Mouse (Mus musculus): ENCODE measurements around the gene Dusp6. TPM values are rescaled to one million over a fixed set of nuclear protein-coding genes. Genes with fewer than 3 reads are reported as not detected.
A peak's percentile ranks its signal among the peaks of the same experiment; 100 is the strongest.

Gene Dusp6
- polyA plus RNA-seq, 1 experiment from 2014 or later: 45.5 TPM

DNA sequence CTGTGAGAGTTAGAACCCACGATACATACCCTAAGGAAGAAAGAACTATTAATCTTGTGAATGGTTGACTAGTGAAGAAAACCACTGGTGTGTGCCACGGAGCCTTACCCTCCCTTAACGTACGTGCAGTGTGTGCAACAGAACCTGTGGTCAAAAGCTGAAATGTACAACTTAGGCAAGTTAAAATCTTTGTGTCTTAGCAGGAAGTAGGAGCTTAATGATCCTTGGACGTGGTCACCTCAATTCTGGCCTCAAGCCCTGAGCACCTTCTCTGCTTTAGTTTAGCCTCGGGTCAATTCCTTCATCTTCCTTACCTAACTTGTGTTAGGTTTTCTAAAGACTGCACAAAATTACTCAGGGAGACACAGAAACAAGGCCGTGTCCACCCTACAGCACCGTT lies 3.2 kb upstream of the Dusp6 start:
- H3K27ac ChIP-seq (ENCODE audit: low read depth, low read length): no peak overlapping the region
- H3K4me3 ChIP-seq (ENCODE audit: low read depth, low read length): no peak overlapping the region
- H3K27me3 ChIP-seq (ENCODE audit: control insufficient read depth, insufficient read depth, low read length): no peaks in the 10 kb centered on the region
- WGBS (ENCODE audit: insufficient replicate concordance): 88% methylated on average over 8 of the region's 8 CpGs
- H3K9me3 ChIP-seq (replicated peaks; ENCODE audit: control insufficient read depth, low read length): no peaks in the 10 kb centered on the region
- H3K9ac ChIP-seq (ENCODE audit: low read depth, low read length): no peak overlapping the region
- no peaks in the 10 kb centered on the region; the same call in 1 of the 2 replicates for H3K4me1 ChIP-seq (ENCODE audit: control insufficient read depth, insufficient read depth, low read length)
- no peak overlapping the region for H3K4me2 ChIP-seq
- no peaks in the 10 kb centered on the region for H3K36me3 ChIP-seq (ENCODE audit: control insufficient read depth, insufficient read depth, low read length)
- ATAC-seq (replicated peaks; ENCODE audit: insufficient number of reproducible peaks, low FRiP score, low TSS enrichment): no peak

- peak; percentile 33 for ATAC-seq (replicated peaks; ENCODE audit: insufficient number of reproducible peaks, low FRiP score, low TSS enrichment)
- H3K36me3 ChIP-seq (ENCODE audit: control insufficient read depth, insufficient read depth, low read length): peaks cover 2% of the 10 kb centered on the region; the same call in 1 of the 2 replicates
- peak overlapping the region; percentile 99 for H3K27ac ChIP-seq (ENCODE audit: low read depth, low read length)
- H3K9me3 ChIP-seq (replicated peaks; ENCODE audit: control insufficient read depth, low read length): no peaks in the 10 kb centered on the region
- peak overlapping the region; percentile 94 for H3K9ac ChIP-seq (ENCODE audit: low read depth, low read length)
- WGBS (ENCODE audit: insufficient replicate concordance): under 1% methylated on average over 30 of the region's 30 CpGs
- no peaks in the 10 kb centered on the region for H3K27me3 ChIP-seq (ENCODE audit: control insufficient read depth, insufficient read depth, low read length)
- H3K4me1 ChIP-seq (ENCODE audit: control insufficient read depth, insufficient read depth, low read length): no peaks in the 10 kb centered on the region
- H3K4me2 ChIP-seq: peak overlapping the region; percentile 96
- H3K4me3 ChIP-seq (ENCODE audit: low read depth, low read length): peak overlapping the region; percentile 90
Observed at GRCm38 (mm10) chr10:99261151-99261635, 1.8 kb upstream of the Dusp6 start.

- Histone ChIP-seq H3K9ac (ENCODE audit: low read depth, low read length) (peak overlapping the region; percentile 94), H3K4me1 (ENCODE audit: control insufficient read depth, insufficient read depth, low read length) (no peaks in the 10 kb centered on the region), H3K27ac (ENCODE audit: low read depth, low read length) (peak overlapping the region; percentile 99), H3K36me3 (ENCODE audit: control insufficient read depth, insufficient read depth, low read length) (peaks cover 3% of the 10 kb centered on the region), H3K4me3 (ENCODE audit: low read depth, low read length) (peak overlapping the region; percentile 90), H3K27me3 (ENCODE audit: control insufficient read depth, insufficient read depth, low read length) (no peaks in the 10 kb centered on the region), H3K4me2 (peak overlapping the region; percentile 96), H3K9me3 (replicated peaks; ENCODE audit: control insufficient read depth, low read length) (no peaks in the 10 kb centered on the region)
- ATAC-seq (replicated peaks; ENCODE audit: insufficient number of reproducible peaks, low FRiP score, low TSS enrichment): peak; percentile 71
- WGBS (ENCODE audit: insufficient replicate concordance): under 1% methylated on average over 62 of the region's 62 CpGs
Observed at GRCm38 (mm10) chr10:99261636-99262318, 1.3 kb upstream of the Dusp6 start.

GRCm38 (mm10) chr10:99262319-99262866 lies 638 bp upstream of the Dusp6 start:
- ATAC-seq (replicated peaks; ENCODE audit: insufficient number of reproducible peaks, low FRiP score, low TSS enrichment): 0 out of 2 replicates have a peak, but pooled peaks have one; percentile 6
- Histone ChIP-seq H3K9me3 (replicated peaks; ENCODE audit: control insufficient read depth, low read length) (no peaks in the 10 kb centered on the region), H3K4me2 (peak overlapping the region; percentile 96), H3K4me3 (ENCODE audit: low read depth, low read length) (peak overlapping the region; percentile 90), H3K4me1 (ENCODE audit: control insufficient read depth, insufficient read depth, low read length) (no peaks in the 10 kb centered on the region), H3K27me3 (ENCODE audit: control insufficient read depth, insufficient read depth, low read length) (no peaks in the 10 kb centered on the region), H3K27ac (ENCODE audit: low read depth, low read length) (peak overlapping the region; percentile 99), H3K9ac (ENCODE audit: low read depth, low read length) (peak overlapping the region; percentile 94), H3K36me3 (ENCODE audit: control insufficient read depth, insufficient read depth, low read length) (peaks cover 3% of the 10 kb centered on the region)
- under 1% methylated on average over 20 of the region's 20 CpGs for WGBS (ENCODE audit: insufficient replicate concordance)

- under 1% methylated on average over 66 of the region's 66 CpGs for WGBS (ENCODE audit: insufficient replicate concordance)
- peak; percentile 23; the same call in 1 of the 2 replicates for ATAC-seq (replicated peaks; ENCODE audit: insufficient number of reproducible peaks, low FRiP score, low TSS enrichment)
- H3K4me3 ChIP-seq (ENCODE audit: low read depth, low read length): peak overlapping the region; percentile 90
- H3K9ac ChIP-seq (ENCODE audit: low read depth, low read length): peak overlapping the region; percentile 93
- H3K4me2 ChIP-seq: peak overlapping the region; percentile 96
- no peaks in the 10 kb centered on the region for H3K27me3 ChIP-seq (ENCODE audit: control insufficient read depth, insufficient read depth, low read length)
- H3K9me3 ChIP-seq (replicated peaks; ENCODE audit: control insufficient read depth, low read length): no peaks in the 10 kb centered on the region
- peaks cover 3% of the 10 kb centered on the region for H3K36me3 ChIP-seq (ENCODE audit: control insufficient read depth, insufficient read depth, low read length)
- peak overlapping the region; percentile 99 for H3K27ac ChIP-seq (ENCODE audit: low read depth, low read length)
- H3K4me1 ChIP-seq (ENCODE audit: control insufficient read depth, insufficient read depth, low read length): peaks cover 6% of the 10 kb centered on the region; the same call in 1 of the 2 replicates
Observed at GRCm38 (mm10) chr10:99263419-99264221, 589 bp downstream of the Dusp6 start.

DNA sequence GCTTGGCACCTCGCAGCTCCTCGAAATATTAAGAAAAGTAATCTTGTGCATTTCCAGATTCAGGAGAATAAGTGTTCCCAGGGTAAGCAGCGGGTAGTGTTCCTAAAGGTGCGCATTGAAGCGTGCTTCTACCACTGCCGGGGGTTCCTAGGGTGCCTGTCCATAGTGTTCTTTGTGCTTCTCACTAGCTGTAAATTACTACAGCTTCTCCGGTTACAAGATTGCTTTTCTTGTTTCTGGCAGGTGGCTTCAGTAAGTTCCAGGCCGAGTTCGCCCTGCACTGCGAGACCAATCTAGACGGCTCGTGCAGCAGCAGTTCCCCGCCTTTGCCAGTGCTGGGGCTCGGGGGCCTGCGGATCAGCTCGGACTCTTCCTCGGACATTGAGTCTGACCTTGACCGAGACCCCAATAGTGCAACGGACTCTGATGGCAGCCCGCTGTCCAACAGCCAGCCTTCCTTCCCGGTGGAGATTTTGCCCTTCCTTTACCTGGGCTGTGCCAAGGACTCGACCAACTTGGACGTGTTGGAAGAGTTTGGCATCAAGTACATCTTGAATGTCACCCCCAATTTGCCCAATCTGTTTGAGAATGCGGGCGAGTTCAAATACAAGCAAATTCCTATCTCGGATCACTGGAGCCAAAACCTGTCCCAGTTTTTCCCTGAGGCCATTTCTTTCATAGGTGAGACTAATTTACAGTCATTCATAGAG lies 1.4 kb downstream of the Dusp6 start:
- ATAC-seq (replicated peaks; ENCODE audit: insufficient number of reproducible peaks, low FRiP score, low TSS enrichment): no peak
- H3K27me3 ChIP-seq (ENCODE audit: control insufficient read depth, insufficient read depth, low read length): no peaks in the 10 kb centered on the region
- peaks cover 3% of the 10 kb centered on the region for H3K36me3 ChIP-seq (ENCODE audit: control insufficient read depth, insufficient read depth, low read length)
- H3K9ac ChIP-seq (ENCODE audit: low read depth, low read length): peak overlapping the region; percentile 93
- H3K4me3 ChIP-seq (ENCODE audit: low read depth, low read length): peak overlapping the region; percentile 90
- H3K4me1 ChIP-seq (ENCODE audit: control insufficient read depth, insufficient read depth, low read length): peaks cover 10% of the 10 kb centered on the region
- no peaks in the 10 kb centered on the region for H3K9me3 ChIP-seq (replicated peaks; ENCODE audit: control insufficient read depth, low read length)
- H3K4me2 ChIP-seq: peak overlapping the region; percentile 96
- under 1% methylated on average over 26 of the region's 26 CpGs for WGBS (ENCODE audit: insufficient replicate concordance)
- peak overlapping the region; percentile 99 for H3K27ac ChIP-seq (ENCODE audit: low read depth, low read length)

- H3K27ac ChIP-seq (ENCODE audit: low read depth, low read length): peak overlapping the region; percentile 99
- H3K4me1 ChIP-seq (ENCODE audit: control insufficient read depth, insufficient read depth, low read length): peaks cover 16% of the 10 kb centered on the region
- peak overlapping the region; percentile 93 for H3K9ac ChIP-seq (ENCODE audit: low read depth, low read length)
- peak overlapping the region; percentile 90 for H3K4me3 ChIP-seq (ENCODE audit: low read depth, low read length)
- ATAC-seq (replicated peaks; ENCODE audit: insufficient number of reproducible peaks, low FRiP score, low TSS enrichment): no peak
- no peaks in the 10 kb centered on the region for H3K27me3 ChIP-seq (ENCODE audit: control insufficient read depth, insufficient read depth, low read length)
- no peaks in the 10 kb centered on the region for H3K9me3 ChIP-seq (replicated peaks; ENCODE audit: control insufficient read depth, low read length)
- H3K4me2 ChIP-seq: peak overlapping the region; percentile 96
- 3% methylated on average over 7 of the region's 7 CpGs for WGBS (ENCODE audit: insufficient replicate concordance)
- H3K36me3 ChIP-seq (ENCODE audit: control insufficient read depth, insufficient read depth, low read length): peaks cover 3% of the 10 kb centered on the region
Observed at GRCm38 (mm10) chr10:99265011-99265694, 2.1 kb downstream of the Dusp6 start.

Data from heart, embryonic 11.5 days (tissue).